In the genomic region with DNA sequence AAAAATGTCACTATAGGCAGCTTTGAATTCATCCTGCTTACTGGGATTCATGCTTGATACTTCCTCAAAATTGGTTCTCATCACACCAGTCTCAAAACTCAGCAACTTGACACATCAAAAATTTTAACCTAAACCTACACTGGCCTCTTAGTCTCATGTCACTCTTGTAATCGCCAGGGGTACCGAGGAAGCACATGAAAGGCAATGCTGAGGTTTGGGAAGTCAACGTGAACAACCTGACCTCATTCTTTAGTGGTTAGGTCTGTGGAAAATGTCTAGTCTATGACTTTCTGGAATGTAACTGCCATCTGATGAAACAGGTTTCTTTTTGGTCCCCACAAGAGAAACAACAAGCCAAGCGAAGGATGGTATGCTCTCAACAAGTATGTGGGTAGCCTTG, we compare ENCODE assay signal across 26 mouse cellular contexts. TPM values are rescaled to one million over a fixed set of nuclear protein-coding genes. Genes with fewer than 3 reads are reported as not detected.
"Had no signal": no experiment of that assay in that cellular context is flagged by ENCODE, and none has a peak within 500 bp of the region (broad histone marks: within the 10 kb centered on the region; RNA-seq: fewer than 3 reads in every experiment).

No protein-coding gene starts in this region.

- H3K9ac ChIP-seq: lung, embryonic 14.5 days; midbrain, embryonic 12.5 days; neural tube, embryonic 13.5 days; neural tube, embryonic 15.5 days had no signal

- H3K27me3 ChIP-seq: midbrain, embryonic 12.5 days; neural tube, embryonic 13.5 days; neural tube, embryonic 15.5 days had no signal

- H3K4me3 ChIP-seq: midbrain, embryonic 10.5 days; midbrain, embryonic 12.5 days; myocyte; neural tube, embryonic 13.5 days; neural tube, embryonic 15.5 days had no signal

- ATAC-seq: midbrain, embryonic 16.5 days had no signal

- DNase-seq: lung, embryonic 14.5 days; lung, postnatal 10 days; lung, postnatal 4 days; midbrain, embryonic 14.5 days; retina, postnatal 1 day; right cerebral cortex, adult 18-20 months; right cerebral cortex, postnatal 25 days; right cerebral cortex, postnatal 4 days; spleen, adult 18-20 months; thymus, adult 18-20 months; thymus, postnatal 14 days; thymus, postnatal 36 days had no signal

- H3K4me1 ChIP-seq: midbrain, embryonic 10.5 days; midbrain, embryonic 12.5 days; neural tube, embryonic 13.5 days; neural tube, embryonic 15.5 days had no signal

- H3K27ac ChIP-seq: midbrain, embryonic 10.5 days; midbrain, embryonic 12.5 days; neural tube, embryonic 13.5 days; neural tube, embryonic 15.5 days had no signal

- H3K36me3 ChIP-seq: midbrain, embryonic 10.5 days; midbrain, embryonic 12.5 days; neural tube, embryonic 13.5 days; neural tube, embryonic 15.5 days had no signal

RNA-seq across cellular contexts. Expression of a gene that starts 1.9 kb away (rescaled TPM):
- total RNA-seq: megakaryocyte, adult 5-6 weeks; megakaryocyte-erythroid progenitor cell, adult 5-6 weeks had no signal
- polyA plus RNA-seq: lung, embryonic 14.5 days; lung, embryonic 16.5 days; midbrain, embryonic 10.5 days; midbrain, embryonic 12.5 days; midbrain, embryonic 14.5 days; midbrain, embryonic 16.5 days; myocyte; neural tube, embryonic 11.5 days; neural tube, embryonic 13.5 days; small intestine, adult 2 months; stomach, embryonic 14.5 days had no signal

RNA-seq across cellular contexts. Expression of a gene that starts 35.2 kb away (rescaled TPM):
- total RNA-seq: megakaryocyte, adult 5-6 weeks; megakaryocyte-erythroid progenitor cell, adult 5-6 weeks had no signal
- polyA plus RNA-seq: lung, embryonic 14.5 days; midbrain, embryonic 10.5 days; midbrain, embryonic 12.5 days; midbrain, embryonic 16.5 days; myocyte; neural tube, embryonic 11.5 days; neural tube, embryonic 13.5 days; small intestine, adult 2 months; stomach, embryonic 14.5 days had no signal

RNA-seq across cellular contexts. Expression of a gene that starts 35.3 kb away (rescaled TPM):
- total RNA-seq: megakaryocyte, adult 5-6 weeks; megakaryocyte-erythroid progenitor cell, adult 5-6 weeks had no signal
- polyA plus RNA-seq: lung, embryonic 14.5 days; lung, embryonic 16.5 days; midbrain, embryonic 10.5 days; midbrain, embryonic 12.5 days; midbrain, embryonic 14.5 days; midbrain, embryonic 16.5 days; myocyte; neural tube, embryonic 11.5 days; neural tube, embryonic 13.5 days; neural tube, embryonic 15.5 days; small intestine, adult 2 months; stomach, embryonic 14.5 days; stomach, embryonic 16.5 days; thymus, postnatal 0 days had no signal

RNA-seq across cellular contexts. Expression of a gene that starts 42.9 kb away (rescaled TPM):
- total RNA-seq: megakaryocyte, adult 5-6 weeks; megakaryocyte-erythroid progenitor cell, adult 5-6 weeks had no signal
- polyA plus RNA-seq: lung, embryonic 14.5 days; lung, embryonic 16.5 days; midbrain, embryonic 10.5 days; midbrain, embryonic 12.5 days; midbrain, embryonic 14.5 days; midbrain, embryonic 16.5 days; myocyte; neural tube, embryonic 11.5 days; neural tube, embryonic 13.5 days; neural tube, embryonic 15.5 days; small intestine, adult 2 months; stomach, embryonic 14.5 days; stomach, embryonic 16.5 days; thymus, postnatal 0 days had no signal
